Mouse (Mus musculus): Measurements from ENCODE around the gene Elk4. TPM values are rescaled to one million over a fixed set of nuclear protein-coding genes. Genes with fewer than 3 reads are reported as not detected.
A peak's percentile ranks its signal among the peaks of the same experiment; 100 is the strongest.

Elk4 gene
- 15.2 and 16.0 TPM in 2 replicates for polyA plus RNA-seq (2015; fragmentation: Nextera tagmentation; extraction: Ambion mirVana)

- Histone ChIP-seq H3K4me1 (replicated peaks) (peaks cover 14% of the 10 kb centered on the region), H3K27ac (peak within 1 kb of the TSS; percentile 98), H3K36me3 (no peaks in the 10 kb centered on the region), H3K9ac (peak within 1 kb of the TSS; percentile 95), H3K4me3 (replicated peaks) (peak within 1 kb of the TSS; percentile 76), H3K27me3 (replicated peaks) (no peaks in the 10 kb centered on the region), H3K4me2 (replicated peaks) (peak within 1 kb of the TSS; percentile 59), H3K9me3 (no peaks in the 10 kb centered on the region)
- under 1% methylated on average over 60 of the region's 61 CpGs for WGBS
- peak; percentile 92 for ATAC-seq
These were observed at the start of gene Elk4 for GRCm38 (mm10) chr1:132007282-132007815. Gene Elk4 (plus strand): TSS chr1:132007607.

GRCm38 (mm10) chr1:131961004-131961403, 46.4 kb upstream of the Elk4 start:
- H3K27me3 ChIP-seq (replicated peaks) = peaks cover 36% of the 10 kb centered on the region
- no peak for ATAC-seq

GRCm38 (mm10) chr1:131962606-131963084, 44.8 kb upstream of the Elk4 start, which contains the start of gene Slc45a3:
Gene Slc45a3 (plus strand): TSS chr1:131962967.
- peak; percentile 78 for ATAC-seq
- WGBS = under 1% methylated on average over 32 of the region's 35 CpGs
- H3K4me3 ChIP-seq (replicated peaks) = peak within 1 kb of the TSS; percentile 76

More at GRCm38 (mm10) chr1:131961004-131961403, 46.4 kb upstream of the Elk4 start:
- H3K4me1 ChIP-seq (replicated peaks) = peaks cover 14% of the 10 kb centered on the region
- H3K4me3 ChIP-seq (replicated peaks) = no peak overlapping the region
- no peaks in the 10 kb centered on the region for H3K36me3 ChIP-seq
- H3K9me3 ChIP-seq = no peaks in the 10 kb centered on the region
- H3K27ac ChIP-seq = no peak overlapping the region
- no peak overlapping the region for H3K4me2 ChIP-seq (replicated peaks)
- H3K9ac ChIP-seq = no peak overlapping the region
- 64% methylated on average over 2 of the region's 2 CpGs for WGBS

GRCm38 (mm10) chr1:131963085-131963951, 44.1 kb upstream of the Elk4 start:
- under 1% methylated on average over 70 of the region's 76 CpGs for WGBS
- Histone ChIP-seq H3K4me1 (replicated peaks) (peaks cover 14% of the 10 kb centered on the region), H3K9ac (peak overlapping the region; percentile 54), H3K27me3 (replicated peaks) (peaks cover 34% of the 10 kb centered on the region), H3K9me3 (no peaks in the 10 kb centered on the region), H3K4me3 (replicated peaks) (peak overlapping the region; percentile 76), H3K36me3 (no peaks in the 10 kb centered on the region), H3K4me2 (replicated peaks) (peak overlapping the region; percentile 100), H3K27ac (no peak overlapping the region)
- peak; percentile 83 for ATAC-seq

More at GRCm38 (mm10) chr1:131962606-131963084, 44.8 kb upstream of the Elk4 start, which contains the start of gene Slc45a3:
- Histone ChIP-seq H3K4me2 (replicated peaks) (peak within 1 kb of the TSS; percentile 100), H3K27ac (no peak within 1 kb of the TSS), H3K9me3 (no peaks in the 10 kb centered on the region), H3K9ac (peak within 1 kb of the TSS; percentile 54), H3K36me3 (no peaks in the 10 kb centered on the region), H3K4me1 (replicated peaks) (peaks cover 14% of the 10 kb centered on the region), H3K27me3 (replicated peaks) (peaks cover 34% of the 10 kb centered on the region)

GRCm38 (mm10) chr1:131964100-131964499, 43.3 kb upstream of the Elk4 start:
- 55% methylated on average over 5 of the region's 5 CpGs for WGBS

GRCm38 (mm10) chr1:131964580-131964979, 42.8 kb upstream of the Elk4 start:
- no peaks in the 10 kb centered on the region for H3K9me3 ChIP-seq
- H3K27me3 ChIP-seq (replicated peaks) = peaks cover 34% of the 10 kb centered on the region
- H3K9ac ChIP-seq = no peak overlapping the region
- H3K4me1 ChIP-seq (replicated peaks) = peaks cover 14% of the 10 kb centered on the region
- no peak overlapping the region for H3K27ac ChIP-seq
- H3K4me3 ChIP-seq (replicated peaks) = no peak overlapping the region
- H3K36me3 ChIP-seq = no peaks in the 10 kb centered on the region
- no peak overlapping the region for H3K4me2 ChIP-seq (replicated peaks)
- no peak for ATAC-seq
- WGBS = 85% methylated on average over 7 of the region's 7 CpGs

More at GRCm38 (mm10) chr1:131964100-131964499, 43.3 kb upstream of the Elk4 start:
- H3K4me3 ChIP-seq (replicated peaks) = no peak overlapping the region
- no peak for ATAC-seq
- H3K36me3 ChIP-seq = no peaks in the 10 kb centered on the region
- H3K4me1 ChIP-seq (replicated peaks) = peaks cover 14% of the 10 kb centered on the region
- no peak overlapping the region for H3K27ac ChIP-seq
- H3K4me2 ChIP-seq (replicated peaks) = peak overlapping the region; percentile 100
- H3K9ac ChIP-seq = no peak overlapping the region
- no peaks in the 10 kb centered on the region for H3K9me3 ChIP-seq
- peaks cover 34% of the 10 kb centered on the region for H3K27me3 ChIP-seq (replicated peaks)

GRCm38 (mm10) chr1:131965818-131966217, 41.6 kb upstream of the Elk4 start:
- no peak for ATAC-seq
- no peaks in the 10 kb centered on the region for H3K36me3 ChIP-seq
- H3K9me3 ChIP-seq = no peaks in the 10 kb centered on the region
- peaks cover 21% of the 10 kb centered on the region for H3K4me1 ChIP-seq (replicated peaks)
- no peak overlapping the region for H3K27ac ChIP-seq
- H3K4me3 ChIP-seq (replicated peaks) = no peak overlapping the region
- H3K4me2 ChIP-seq (replicated peaks) = no peak overlapping the region
- WGBS = 49% methylated on average over 5 of the region's 5 CpGs
- no peak overlapping the region for H3K9ac ChIP-seq
- peaks cover 29% of the 10 kb centered on the region for H3K27me3 ChIP-seq (replicated peaks)

- ATAC-seq = no peak
- Histone ChIP-seq H3K4me2 (replicated peaks) (no peak overlapping the region), H3K27me3 (replicated peaks) (peaks cover 22% of the 10 kb centered on the region), H3K9me3 (no peaks in the 10 kb centered on the region), H3K4me1 (replicated peaks) (peaks cover 28% of the 10 kb centered on the region), H3K36me3 (no peaks in the 10 kb centered on the region), H3K4me3 (replicated peaks) (no peak overlapping the region), H3K9ac (no peak overlapping the region), H3K27ac (no peak overlapping the region)
- WGBS = 74% methylated on average over 7 of the region's 7 CpGs
These were observed 40.1 kb upstream of the Elk4 start for GRCm38 (mm10) chr1:131967336-131967735.

- Histone ChIP-seq H3K27ac (no peak overlapping the region), H3K4me3 (replicated peaks) (no peak overlapping the region), H3K4me1 (replicated peaks) (peaks cover 31% of the 10 kb centered on the region), H3K9me3 (no peaks in the 10 kb centered on the region), H3K9ac (no peak overlapping the region), H3K27me3 (replicated peaks) (peaks cover 15% of the 10 kb centered on the region), H3K4me2 (replicated peaks) (no peak overlapping the region), H3K36me3 (no peaks in the 10 kb centered on the region)
- 48% methylated on average over 3 of the region's 3 CpGs for WGBS
- ATAC-seq = no peak
These were observed 38.9 kb upstream of the Elk4 start for GRCm38 (mm10) chr1:131968556-131968955.

GRCm38 (mm10) chr1:131968983-131969382, 38.4 kb upstream of the Elk4 start:
- Histone ChIP-seq H3K9me3 (no peaks in the 10 kb centered on the region), H3K4me2 (replicated peaks) (no peak overlapping the region), H3K9ac (no peak overlapping the region), H3K4me3 (replicated peaks) (no peak overlapping the region), H3K4me1 (replicated peaks) (peaks cover 27% of the 10 kb centered on the region), H3K36me3 (no peaks in the 10 kb centered on the region), H3K27me3 (replicated peaks) (peaks cover 11% of the 10 kb centered on the region), H3K27ac (no peak overlapping the region)
- 74% methylated on average over 6 of the region's 6 CpGs for WGBS
- ATAC-seq = no peak

GRCm38 (mm10) chr1:131969825-131970224, 37.6 kb upstream of the Elk4 start:
- H3K27ac ChIP-seq = no peak overlapping the region
- no peak overlapping the region for H3K4me3 ChIP-seq (replicated peaks)
- no peaks in the 10 kb centered on the region for H3K36me3 ChIP-seq
- 51% methylated on average over 4 of the region's 4 CpGs for WGBS
- peaks cover 25% of the 10 kb centered on the region for H3K4me1 ChIP-seq (replicated peaks)
- H3K27me3 ChIP-seq (replicated peaks) = peaks cover 3% of the 10 kb centered on the region
- ATAC-seq = no peak
- H3K9me3 ChIP-seq = no peaks in the 10 kb centered on the region
- no peak overlapping the region for H3K4me2 ChIP-seq (replicated peaks)
- no peak overlapping the region for H3K9ac ChIP-seq

GRCm38 (mm10) chr1:131970322-131970660, 37.1 kb upstream of the Elk4 start:
- Histone ChIP-seq H3K4me2 (replicated peaks) (no peak overlapping the region), H3K9ac (no peak overlapping the region), H3K4me3 (replicated peaks) (no peak overlapping the region), H3K36me3 (no peaks in the 10 kb centered on the region), H3K9me3 (no peaks in the 10 kb centered on the region), H3K27me3 (replicated peaks) (no peaks in the 10 kb centered on the region), H3K27ac (no peak overlapping the region), H3K4me1 (replicated peaks) (peaks cover 25% of the 10 kb centered on the region)
- ATAC-seq = no peak
- 52% methylated on average over 5 of the region's 5 CpGs for WGBS

All from intestine, embryonic 15.5 days (tissue).